Mouse (Mus musculus): Measurements from ENCODE around the gene Dnah2.

GRCm38 (mm10) chr11:69551310-69551709, 2.4 kb upstream of the Dnah2 start:
- TF ChIP-seq CTCF (IDR thresholded peaks at IDR 0.05) = no peak
- TF ChIP-seq EP300 (IDR thresholded peaks at IDR 0.05) = no peak

Measured in lung, postnatal 0 days (tissue).